Mouse (Mus musculus): ENCODE measurements at regions not wholly inside any gene's neighbourhood (a gene's known extent, or its start where the extent isn't known, plus 50 kb on each side); places are given as distances from the start of the nearest gene placed in this dataset.
A peak's percentile ranks its signal among the peaks of the same experiment; 100 is the strongest.

DNA sequence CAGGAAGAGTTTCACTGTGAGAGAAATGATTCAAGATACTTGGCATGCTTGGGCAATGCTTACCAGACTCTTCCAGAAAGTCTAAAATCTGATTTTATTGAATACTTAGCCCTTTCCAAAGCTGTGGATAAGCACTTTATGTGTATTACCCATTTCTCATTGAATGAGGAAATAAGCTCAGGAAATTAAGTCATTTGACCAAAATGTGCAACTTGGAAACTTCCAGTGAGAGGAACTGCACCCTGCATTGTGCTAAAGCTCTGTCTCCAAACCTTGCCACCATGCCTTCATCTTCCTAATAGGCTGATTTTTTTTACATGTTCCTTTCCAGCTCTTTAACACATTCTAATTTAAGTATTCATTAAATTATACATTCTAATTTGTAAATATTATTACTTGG, 372.7 kb upstream of the Mmadhc start:
- no peak for ATAC-seq
- no peaks in the 10 kb centered on the region for H3K9me3 ChIP-seq (ENCODE audit: control insufficient read depth, low read length)
- no peak overlapping the region for H3K4me2 ChIP-seq (ENCODE audit: low read length)
- H3K27me3 ChIP-seq (replicated peaks; ENCODE audit: control insufficient read depth, insufficient read depth, low read length) = no peaks in the 10 kb centered on the region
- H3K27ac ChIP-seq (ENCODE audit: low read length) = no peak overlapping the region
- no peak overlapping the region for H3K4me3 ChIP-seq (replicated peaks; ENCODE audit: low read length)
- no peak overlapping the region for H3K9ac ChIP-seq (replicated peaks; ENCODE audit: low read depth, low read length)
- H3K36me3 ChIP-seq (ENCODE audit: control insufficient read depth, insufficient read depth) = no peaks in the 10 kb centered on the region
- no peaks in the 10 kb centered on the region for H3K4me1 ChIP-seq (replicated peaks; ENCODE audit: control insufficient read depth, insufficient read depth, low read length)

- 73% methylated on average over 1 of the region's 1 CpGs for WGBS
- no peak overlapping the region for H3K9ac ChIP-seq (replicated peaks; ENCODE audit: low read depth, low read length)
- no peak overlapping the region for H3K4me2 ChIP-seq (ENCODE audit: low read length)
These were observed 372.2 kb upstream of the Mmadhc start for GRCm38 (mm10) chr2:50668789-50669188.

DNA sequence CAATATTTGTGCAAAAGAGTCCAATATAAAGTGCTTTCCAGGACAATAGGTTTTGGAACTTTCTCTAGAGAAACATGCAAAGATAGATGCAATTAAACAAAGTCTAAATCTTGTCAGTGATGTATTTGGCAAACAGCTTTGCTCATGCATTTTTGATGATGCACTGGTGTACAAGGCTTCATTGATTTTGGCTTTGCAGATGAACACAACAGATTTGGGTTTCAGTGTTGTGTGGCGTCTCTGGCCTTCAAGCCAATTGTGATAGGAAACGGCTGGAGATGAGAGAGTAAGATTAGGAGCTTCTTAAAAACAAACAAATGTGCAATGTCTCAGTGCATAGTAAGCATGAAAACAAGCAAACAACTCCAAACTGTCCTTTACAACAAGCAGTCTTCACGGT, 370.6 kb upstream of the Mmadhc start:
- Histone ChIP-seq H3K9ac (replicated peaks; ENCODE audit: low read depth, low read length) (no peak overlapping the region), H3K36me3 (ENCODE audit: control insufficient read depth, insufficient read depth) (no peaks in the 10 kb centered on the region), H3K4me3 (replicated peaks; ENCODE audit: low read length) (no peak overlapping the region), H3K27me3 (replicated peaks; ENCODE audit: control insufficient read depth, insufficient read depth, low read length) (no peaks in the 10 kb centered on the region), H3K27ac (ENCODE audit: low read length) (no peak overlapping the region), H3K4me1 (replicated peaks; ENCODE audit: control insufficient read depth, insufficient read depth, low read length) (no peaks in the 10 kb centered on the region), H3K4me2 (ENCODE audit: low read length) (no peak overlapping the region), H3K9me3 (ENCODE audit: control insufficient read depth, low read length) (no peaks in the 10 kb centered on the region)
- ATAC-seq = peak; percentile 66
- WGBS = 42% methylated on average over 3 of the region's 3 CpGs

More at GRCm38 (mm10) chr2:50668789-50669188, 372.2 kb upstream of the Mmadhc start:
- Histone ChIP-seq H3K27me3 (replicated peaks; ENCODE audit: control insufficient read depth, insufficient read depth, low read length) (no peaks in the 10 kb centered on the region), H3K9me3 (ENCODE audit: control insufficient read depth, low read length) (no peaks in the 10 kb centered on the region), H3K36me3 (ENCODE audit: control insufficient read depth, insufficient read depth) (no peaks in the 10 kb centered on the region), H3K27ac (ENCODE audit: low read length) (no peak overlapping the region), H3K4me1 (replicated peaks; ENCODE audit: control insufficient read depth, insufficient read depth, low read length) (no peaks in the 10 kb centered on the region), H3K4me3 (replicated peaks; ENCODE audit: low read length) (no peak overlapping the region)
- ATAC-seq = no peak

DNA sequence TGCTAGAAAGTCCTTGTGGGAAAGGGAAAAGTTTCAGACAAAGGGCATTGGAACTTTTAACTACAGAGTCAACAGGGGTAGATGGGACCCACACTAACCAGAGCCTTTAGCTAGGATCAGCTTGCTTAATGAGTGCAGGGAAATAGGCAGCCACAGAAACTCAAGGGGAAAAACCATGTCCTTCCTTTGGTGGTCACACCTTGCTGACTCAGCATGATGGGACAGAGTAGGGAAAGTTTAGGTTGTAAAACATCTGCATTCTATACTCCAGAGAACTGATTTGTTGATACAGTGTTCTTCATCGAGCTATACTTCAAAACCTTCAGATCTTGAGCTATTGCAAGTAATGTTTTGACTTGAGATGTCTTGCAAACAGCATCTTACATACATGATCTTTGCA, 365.9 kb upstream of the Mmadhc start:
- Histone ChIP-seq H3K4me2 (ENCODE audit: low read length) (no peak overlapping the region), H3K4me1 (replicated peaks; ENCODE audit: control insufficient read depth, insufficient read depth, low read length) (no peaks in the 10 kb centered on the region), H3K9me3 (ENCODE audit: control insufficient read depth, low read length) (no peaks in the 10 kb centered on the region), H3K27ac (ENCODE audit: low read length) (no peak overlapping the region), H3K9ac (replicated peaks; ENCODE audit: low read depth, low read length) (no peak overlapping the region), H3K27me3 (replicated peaks; ENCODE audit: control insufficient read depth, insufficient read depth, low read length) (no peaks in the 10 kb centered on the region), H3K4me3 (replicated peaks; ENCODE audit: low read length) (no peak overlapping the region), H3K36me3 (ENCODE audit: control insufficient read depth, insufficient read depth) (no peaks in the 10 kb centered on the region)
- WGBS = 97% methylated on average over 1 of the region's 1 CpGs
- ATAC-seq = no peak

- 53% methylated on average over 2 of the region's 2 CpGs for WGBS
- Histone ChIP-seq H3K4me1 (replicated peaks; ENCODE audit: control insufficient read depth, insufficient read depth, low read length) (peaks cover 2% of the 10 kb centered on the region), H3K27ac (ENCODE audit: low read length) (no peak overlapping the region), H3K9ac (replicated peaks; ENCODE audit: low read depth, low read length) (no peak overlapping the region), H3K4me3 (replicated peaks; ENCODE audit: low read length) (no peak overlapping the region), H3K9me3 (ENCODE audit: control insufficient read depth, low read length) (no peaks in the 10 kb centered on the region), H3K4me2 (ENCODE audit: low read length) (no peak overlapping the region), H3K36me3 (ENCODE audit: control insufficient read depth, insufficient read depth) (no peaks in the 10 kb centered on the region), H3K27me3 (replicated peaks; ENCODE audit: control insufficient read depth, insufficient read depth, low read length) (no peaks in the 10 kb centered on the region)
- no peak for ATAC-seq
These were observed 363.4 kb upstream of the Mmadhc start for GRCm38 (mm10) chr2:50660000-50660399.

DNA sequence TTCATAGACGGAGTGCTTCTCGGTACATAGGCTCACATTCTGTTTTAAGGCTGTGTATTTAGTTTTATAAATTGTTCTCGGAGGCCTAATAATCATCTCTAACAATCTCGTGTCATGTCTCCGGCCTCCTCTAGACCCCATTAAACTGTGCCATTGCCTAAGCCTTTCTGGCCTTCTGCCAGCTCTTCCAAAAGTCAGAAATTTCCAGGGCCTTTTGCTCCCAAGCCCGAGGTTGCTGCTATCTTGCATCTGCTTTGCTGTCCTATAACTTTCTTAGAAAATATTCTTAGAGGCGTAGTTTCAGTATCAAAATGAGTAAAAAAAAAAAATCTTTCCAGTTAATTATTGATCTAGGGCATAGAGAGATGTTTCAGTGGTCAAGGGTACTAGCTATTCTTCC, 361.2 kb upstream of the Mmadhc start:
- 84% methylated on average over 7 of the region's 7 CpGs for WGBS
- H3K9ac ChIP-seq (replicated peaks; ENCODE audit: low read depth, low read length) = no peak overlapping the region
- no peaks in the 10 kb centered on the region for H3K9me3 ChIP-seq (ENCODE audit: control insufficient read depth, low read length)
- H3K27ac ChIP-seq (ENCODE audit: low read length) = no peak overlapping the region
- no peak for ATAC-seq
- no peak overlapping the region for H3K4me2 ChIP-seq (ENCODE audit: low read length)
- no peaks in the 10 kb centered on the region for H3K36me3 ChIP-seq (ENCODE audit: control insufficient read depth, insufficient read depth)
- H3K4me1 ChIP-seq (replicated peaks; ENCODE audit: control insufficient read depth, insufficient read depth, low read length) = peaks cover 10% of the 10 kb centered on the region
- no peak overlapping the region for H3K4me3 ChIP-seq (replicated peaks; ENCODE audit: low read length)
- H3K27me3 ChIP-seq (replicated peaks; ENCODE audit: control insufficient read depth, insufficient read depth, low read length) = no peaks in the 10 kb centered on the region

DNA sequence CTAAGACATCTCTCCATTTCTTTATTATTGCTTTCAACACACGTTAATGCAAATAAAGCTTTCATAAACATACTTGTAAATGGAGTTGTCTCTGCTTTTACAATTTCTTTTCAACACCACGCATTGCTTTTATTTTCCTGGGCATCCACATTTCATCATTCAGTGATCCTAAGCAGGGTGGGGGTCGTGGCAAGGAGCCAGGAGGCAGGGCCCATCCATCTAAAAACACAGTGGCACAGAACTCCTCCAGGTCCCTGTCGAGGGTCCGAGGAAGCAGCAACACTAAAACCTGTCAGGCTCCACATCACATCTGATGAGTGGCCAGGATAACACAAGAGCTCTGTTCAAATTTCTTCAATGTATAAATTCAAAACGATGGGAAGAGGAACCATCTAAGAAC, 359.8 kb upstream of the Mmadhc start:
- Histone ChIP-seq H3K36me3 (ENCODE audit: control insufficient read depth, insufficient read depth) (no peaks in the 10 kb centered on the region), H3K9ac (replicated peaks; ENCODE audit: low read depth, low read length) (no peak overlapping the region), H3K27ac (ENCODE audit: low read length) (no peak overlapping the region), H3K4me2 (ENCODE audit: low read length) (no peak overlapping the region), H3K27me3 (replicated peaks; ENCODE audit: control insufficient read depth, insufficient read depth, low read length) (no peaks in the 10 kb centered on the region), H3K4me3 (replicated peaks; ENCODE audit: low read length) (no peak overlapping the region), H3K4me1 (replicated peaks; ENCODE audit: control insufficient read depth, insufficient read depth, low read length) (peaks cover 10% of the 10 kb centered on the region), H3K9me3 (ENCODE audit: control insufficient read depth, low read length) (no peaks in the 10 kb centered on the region)
- 80% methylated on average over 6 of the region's 6 CpGs for WGBS
- no peak for ATAC-seq

GRCm38 (mm10) chr2:50654953-50655324, 358.3 kb upstream of the Mmadhc start:
- H3K9me3 ChIP-seq (ENCODE audit: control insufficient read depth, low read length) = no peaks in the 10 kb centered on the region

GRCm38 (mm10) chr2:50654221-50654952, 357.8 kb upstream of the Mmadhc start:
- Histone ChIP-seq H3K9me3 (ENCODE audit: control insufficient read depth, low read length) (no peaks in the 10 kb centered on the region), H3K27ac (ENCODE audit: low read length) (peak overlapping the region; percentile 13; the same call in 1 of the 2 replicates), H3K4me3 (replicated peaks; ENCODE audit: low read length) (no peak overlapping the region), H3K4me1 (replicated peaks; ENCODE audit: control insufficient read depth, insufficient read depth, low read length) (peaks cover 13% of the 10 kb centered on the region), H3K9ac (replicated peaks; ENCODE audit: low read depth, low read length) (no peak overlapping the region), H3K4me2 (ENCODE audit: low read length) (no peak overlapping the region), H3K36me3 (ENCODE audit: control insufficient read depth, insufficient read depth) (no peaks in the 10 kb centered on the region), H3K27me3 (replicated peaks; ENCODE audit: control insufficient read depth, insufficient read depth, low read length) (no peaks in the 10 kb centered on the region)
- WGBS = 54% methylated on average over 8 of the region's 8 CpGs
- ATAC-seq = no peak

More at GRCm38 (mm10) chr2:50654953-50655324, 358.3 kb upstream of the Mmadhc start:
- peak overlapping the region; percentile 13; the same call in 1 of the 2 replicates for H3K27ac ChIP-seq (ENCODE audit: low read length)
- no peak overlapping the region for H3K4me2 ChIP-seq (ENCODE audit: low read length)
- ATAC-seq = peak; percentile 92
- WGBS = 61% methylated on average over 7 of the region's 7 CpGs
- no peak overlapping the region for H3K4me3 ChIP-seq (replicated peaks; ENCODE audit: low read length)
- no peaks in the 10 kb centered on the region for H3K27me3 ChIP-seq (replicated peaks; ENCODE audit: control insufficient read depth, insufficient read depth, low read length)
- H3K9ac ChIP-seq (replicated peaks; ENCODE audit: low read depth, low read length) = no peak overlapping the region
- peaks cover 11% of the 10 kb centered on the region for H3K4me1 ChIP-seq (replicated peaks; ENCODE audit: control insufficient read depth, insufficient read depth, low read length)
- no peaks in the 10 kb centered on the region for H3K36me3 ChIP-seq (ENCODE audit: control insufficient read depth, insufficient read depth)
